Mouse (Mus musculus): ENCODE data around the gene Ccdc171. TPM values are rescaled to one million over a fixed set of nuclear protein-coding genes. Genes with fewer than 3 reads are reported as not detected.

The Ccdc171 gene
- polyA plus RNA-seq, 1 experiment, result 3.9 TPM

- H3K27ac ChIP-seq (ENCODE audit: insufficient read depth, low read depth, low read length), result no peak overlapping the region
- TF ChIP-seq POLR2A (IDR thresholded peaks at IDR 0.05; ENCODE audit: borderline replicate concordance, low read depth, low read length), result no peak
- no peak for TF ChIP-seq CTCF (IDR thresholded peaks at IDR 0.05; ENCODE audit: low read depth, low read length)
- H3K4me1 ChIP-seq (ENCODE audit: control insufficient read depth, insufficient read depth, low read length), result no peaks in the 10 kb centered on the region
Measured at GRCm38 (mm10) chr4:83676444-83676843, 151.1 kb downstream of the Ccdc171 start.

GRCm38 (mm10) chr4:83681081-83681480 lies 155.7 kb downstream of the Ccdc171 start:
- H3K27ac ChIP-seq (ENCODE audit: insufficient read depth, low read depth, low read length), result no peak overlapping the region

More at GRCm38 (mm10) chr4:83676444-83676843, 151.1 kb downstream of the Ccdc171 start:
- H3K4me3 ChIP-seq (ENCODE audit: insufficient read depth, low read length), result no peak overlapping the region

GRCm38 (mm10) chr4:83682866-83683265 lies 157.5 kb downstream of the Ccdc171 start:
- Histone ChIP-seq H3K27ac (ENCODE audit: insufficient read depth, low read depth, low read length) (no peak overlapping the region), H3K4me3 (ENCODE audit: insufficient read depth, low read length) (no peak overlapping the region), H3K4me1 (ENCODE audit: control insufficient read depth, insufficient read depth, low read length) (no peaks in the 10 kb centered on the region)
- TF ChIP-seq POLR2A (IDR thresholded peaks at IDR 0.05; ENCODE audit: borderline replicate concordance, low read depth, low read length), result no peak
- TF ChIP-seq CTCF (IDR thresholded peaks at IDR 0.05; ENCODE audit: low read depth, low read length), result no peak

More at GRCm38 (mm10) chr4:83681081-83681480, 155.7 kb downstream of the Ccdc171 start:
- TF ChIP-seq POLR2A (IDR thresholded peaks at IDR 0.05; ENCODE audit: borderline replicate concordance, low read depth, low read length) (no peak), CTCF (IDR thresholded peaks at IDR 0.05; ENCODE audit: low read depth, low read length) (no peak)
- no peaks in the 10 kb centered on the region for H3K4me1 ChIP-seq (ENCODE audit: control insufficient read depth, insufficient read depth, low read length)
- no peak overlapping the region for H3K4me3 ChIP-seq (ENCODE audit: insufficient read depth, low read length)

DNA sequence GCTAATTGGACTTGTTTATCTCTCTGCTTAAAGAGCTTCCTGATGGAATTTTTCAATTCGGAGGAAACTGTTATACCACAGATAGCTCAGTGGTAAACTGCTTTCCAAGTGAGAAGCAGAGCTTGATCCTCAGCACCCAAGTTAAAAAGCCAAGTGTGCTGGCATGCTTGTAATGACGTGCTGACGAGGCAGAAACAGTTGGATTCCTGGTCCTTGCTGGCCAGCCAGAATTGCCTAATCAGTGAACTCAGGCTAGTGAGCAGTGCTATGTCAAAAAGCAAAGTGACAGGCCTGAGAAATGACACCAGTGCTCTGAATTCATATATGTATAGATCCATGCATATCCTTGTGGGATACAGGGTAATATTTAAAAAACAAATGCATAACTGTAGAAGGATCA lies 174.8 kb downstream of the Ccdc171 start:
- TF ChIP-seq CTCF (IDR thresholded peaks at IDR 0.05; ENCODE audit: low read depth, low read length) (no peak), POLR2A (IDR thresholded peaks at IDR 0.05; ENCODE audit: borderline replicate concordance, low read depth, low read length) (no peak)
- no peaks in the 10 kb centered on the region for H3K4me1 ChIP-seq (ENCODE audit: control insufficient read depth, insufficient read depth, low read length)

DNA sequence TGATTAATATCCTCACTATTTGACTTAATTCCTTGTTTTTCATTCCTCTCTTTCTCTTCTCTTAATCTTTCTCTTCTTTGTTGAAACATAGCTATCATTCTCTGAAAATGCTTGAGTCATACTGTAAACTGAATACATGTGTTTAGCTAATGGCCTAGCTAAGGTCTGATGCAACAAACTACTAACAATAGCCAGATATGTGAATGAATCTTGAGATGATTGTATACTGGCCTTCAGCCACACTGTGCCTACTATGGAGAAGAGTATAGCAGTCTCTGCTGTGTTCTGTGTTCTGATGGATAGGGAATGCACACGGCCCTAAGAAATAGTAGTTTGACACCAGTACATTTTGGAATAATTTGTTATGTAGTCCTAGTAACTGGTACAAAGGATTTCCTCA lies 191.7 kb downstream of the Ccdc171 start:
- no peak overlapping the region for H3K4me3 ChIP-seq (ENCODE audit: insufficient read depth, low read length)
- TF ChIP-seq POLR2A (IDR thresholded peaks at IDR 0.05; ENCODE audit: borderline replicate concordance, low read depth, low read length) (no peak), CTCF (IDR thresholded peaks at IDR 0.05; ENCODE audit: low read depth, low read length) (no peak)

More for the DNA sequence above, 174.8 kb downstream of the Ccdc171 start:
- Histone ChIP-seq H3K27ac (ENCODE audit: insufficient read depth, low read depth, low read length) (no peak overlapping the region), H3K4me3 (ENCODE audit: insufficient read depth, low read length) (no peak overlapping the region)

GRCm38 (mm10) chr4:83719816-83720215 lies 194.5 kb downstream of the Ccdc171 start:
- H3K4me1 ChIP-seq (ENCODE audit: control insufficient read depth, insufficient read depth, low read length), result no peaks in the 10 kb centered on the region
- H3K4me3 ChIP-seq (ENCODE audit: insufficient read depth, low read length), result no peak overlapping the region
- H3K27ac ChIP-seq (ENCODE audit: insufficient read depth, low read depth, low read length), result no peak overlapping the region
- TF ChIP-seq POLR2A (IDR thresholded peaks at IDR 0.05; ENCODE audit: borderline replicate concordance, low read depth, low read length) (no peak), CTCF (IDR thresholded peaks at IDR 0.05; ENCODE audit: low read depth, low read length) (no peak)

More for the DNA sequence above, 191.7 kb downstream of the Ccdc171 start:
- H3K27ac ChIP-seq (ENCODE audit: insufficient read depth, low read depth, low read length), result no peak overlapping the region
- no peaks in the 10 kb centered on the region for H3K4me1 ChIP-seq (ENCODE audit: control insufficient read depth, insufficient read depth, low read length)

- no peaks in the 10 kb centered on the region for H3K4me1 ChIP-seq (ENCODE audit: control insufficient read depth, insufficient read depth, low read length)
- no peak overlapping the region for H3K4me3 ChIP-seq (ENCODE audit: insufficient read depth, low read length)
- TF ChIP-seq POLR2A (IDR thresholded peaks at IDR 0.05; ENCODE audit: borderline replicate concordance, low read depth, low read length) (no peak), CTCF (IDR thresholded peaks at IDR 0.05; ENCODE audit: low read depth, low read length) (no peak)
- no peak overlapping the region for H3K27ac ChIP-seq (ENCODE audit: insufficient read depth, low read depth, low read length)
Measured at GRCm38 (mm10) chr4:83725136-83725535, 199.8 kb downstream of the Ccdc171 start.

DNA sequence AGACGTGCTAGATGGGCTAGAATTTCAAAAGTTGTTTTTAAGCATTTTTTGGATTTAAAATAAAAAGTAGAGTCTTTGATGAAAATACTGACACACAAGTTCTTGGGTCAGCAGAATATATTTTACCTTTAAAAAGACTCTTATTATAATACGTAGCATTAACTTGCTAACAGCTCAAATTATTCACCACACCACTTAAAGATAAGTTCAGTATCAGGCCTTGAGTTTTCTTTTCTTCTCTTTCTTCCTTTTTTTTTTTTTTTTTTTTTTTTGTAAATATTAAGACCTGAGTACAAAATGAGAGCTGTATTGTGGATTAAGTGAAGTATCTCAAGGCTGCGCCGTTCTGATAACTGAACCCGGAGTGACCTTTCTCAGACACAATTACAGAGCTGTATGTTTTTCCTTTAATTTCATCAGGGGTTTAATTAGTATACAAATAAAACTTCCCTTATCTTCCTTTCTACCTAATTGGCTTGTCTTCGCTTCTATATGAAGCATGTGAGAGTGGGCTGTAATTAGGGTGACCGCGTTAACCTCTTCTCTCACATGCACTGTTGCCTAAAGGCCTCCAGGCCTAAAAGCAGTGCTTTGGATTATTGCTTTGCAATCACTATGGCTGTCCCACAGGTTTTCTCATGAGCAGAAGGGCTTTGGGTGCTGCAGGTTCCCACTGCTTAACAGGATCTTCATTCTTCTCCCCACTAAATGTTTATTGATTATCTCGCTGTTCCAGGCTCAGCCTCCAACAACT lies 214.0 kb downstream of the Ccdc171 start:
- no peak for TF ChIP-seq POLR2A (IDR thresholded peaks at IDR 0.05; ENCODE audit: borderline replicate concordance, low read depth, low read length)
- no peak for TF ChIP-seq CTCF (IDR thresholded peaks at IDR 0.05; ENCODE audit: low read depth, low read length)
- no peak overlapping the region for H3K4me3 ChIP-seq (ENCODE audit: insufficient read depth, low read length)
- no peak overlapping the region for H3K27ac ChIP-seq (ENCODE audit: insufficient read depth, low read depth, low read length)
- H3K4me1 ChIP-seq (ENCODE audit: control insufficient read depth, insufficient read depth, low read length), result no peaks in the 10 kb centered on the region

DNA sequence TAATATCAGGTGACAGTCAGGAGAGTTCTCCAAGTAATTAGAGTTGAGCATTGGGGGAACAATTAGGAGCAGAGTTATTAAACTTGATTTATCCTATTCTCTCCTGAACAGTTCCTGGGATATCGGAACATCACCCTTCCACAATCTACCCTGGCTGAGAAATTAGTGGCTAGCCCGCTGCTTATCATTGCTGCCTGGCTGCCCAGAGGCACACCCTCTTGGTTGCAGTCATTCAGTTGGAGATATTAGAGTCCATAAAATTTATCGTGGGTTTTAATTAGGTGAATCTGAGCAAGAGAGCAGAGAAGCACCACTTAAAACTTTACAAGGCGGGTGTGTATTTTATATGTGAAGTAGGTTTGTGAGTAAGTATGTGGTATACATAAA lies 214.5 kb downstream of the Ccdc171 start:
- TF ChIP-seq CTCF (IDR thresholded peaks at IDR 0.05; ENCODE audit: low read depth, low read length) (no peak), POLR2A (IDR thresholded peaks at IDR 0.05; ENCODE audit: borderline replicate concordance, low read depth, low read length) (no peak)
- Histone ChIP-seq H3K4me1 (ENCODE audit: control insufficient read depth, insufficient read depth, low read length) (no peaks in the 10 kb centered on the region), H3K4me3 (ENCODE audit: insufficient read depth, low read length) (no peak overlapping the region), H3K27ac (ENCODE audit: insufficient read depth, low read depth, low read length) (no peak overlapping the region)

- TF ChIP-seq POLR2A (IDR thresholded peaks at IDR 0.05; ENCODE audit: borderline replicate concordance, low read depth, low read length) (no peak), CTCF (IDR thresholded peaks at IDR 0.05; ENCODE audit: low read depth, low read length) (no peak)
- no peaks in the 10 kb centered on the region for H3K4me1 ChIP-seq (ENCODE audit: control insufficient read depth, insufficient read depth, low read length)
- H3K4me3 ChIP-seq (ENCODE audit: insufficient read depth, low read length), result no peak overlapping the region
- no peak overlapping the region for H3K27ac ChIP-seq (ENCODE audit: insufficient read depth, low read depth, low read length)
Measured at GRCm38 (mm10) chr4:83742806-83743460, 217.6 kb downstream of the Ccdc171 start.

All from bone marrow macrophage, adult 2 months (primary cell).